Mouse (Mus musculus): ENCODE results near the gene Sptbn4. TPM values are rescaled to one million over a fixed set of nuclear protein-coding genes. Genes with fewer than 3 reads are reported as not detected.

Gene Sptbn4
- polyA plus RNA-seq, 1 experiment from 2014 or later: 0.40 TPM

GRCm38 (mm10) chr7:27486770-27487697 lies 39.5 kb upstream of the Sptbn4 start, which contains the start of gene Sertad1:
TSS of gene Sertad1 (plus strand) at chr7:27486910.
- peaks cover 41% of the 10 kb centered on the region for H3K4me1 ChIP-seq (ENCODE audit: insufficient read depth, low read length)
- peak within 1 kb of the TSS; percentile 75 for H3K4me3 ChIP-seq (ENCODE audit: low read length)
- H3K36me3 ChIP-seq (ENCODE audit: insufficient read depth, low read length): peaks cover 10% of the 10 kb centered on the region
- ATAC-seq (ENCODE audit: low FRiP score, low TSS enrichment): peak; percentile 92
- no peaks in the 10 kb centered on the region for H3K27me3 ChIP-seq (ENCODE audit: insufficient read depth, low read length)
- H3K9ac ChIP-seq (replicated peaks; ENCODE audit: low read length): peak within 1 kb of the TSS; percentile 94
- peak within 1 kb of the TSS; percentile 99 for H3K27ac ChIP-seq (ENCODE audit: low read length)
- under 1% methylated on average over 80 of the region's 80 CpGs for WGBS
- H3K4me2 ChIP-seq (replicated peaks; ENCODE audit: low read depth, low read length): peak within 1 kb of the TSS; percentile 76
- no peaks in the 10 kb centered on the region for H3K9me3 ChIP-seq (ENCODE audit: low read length)

DNA sequence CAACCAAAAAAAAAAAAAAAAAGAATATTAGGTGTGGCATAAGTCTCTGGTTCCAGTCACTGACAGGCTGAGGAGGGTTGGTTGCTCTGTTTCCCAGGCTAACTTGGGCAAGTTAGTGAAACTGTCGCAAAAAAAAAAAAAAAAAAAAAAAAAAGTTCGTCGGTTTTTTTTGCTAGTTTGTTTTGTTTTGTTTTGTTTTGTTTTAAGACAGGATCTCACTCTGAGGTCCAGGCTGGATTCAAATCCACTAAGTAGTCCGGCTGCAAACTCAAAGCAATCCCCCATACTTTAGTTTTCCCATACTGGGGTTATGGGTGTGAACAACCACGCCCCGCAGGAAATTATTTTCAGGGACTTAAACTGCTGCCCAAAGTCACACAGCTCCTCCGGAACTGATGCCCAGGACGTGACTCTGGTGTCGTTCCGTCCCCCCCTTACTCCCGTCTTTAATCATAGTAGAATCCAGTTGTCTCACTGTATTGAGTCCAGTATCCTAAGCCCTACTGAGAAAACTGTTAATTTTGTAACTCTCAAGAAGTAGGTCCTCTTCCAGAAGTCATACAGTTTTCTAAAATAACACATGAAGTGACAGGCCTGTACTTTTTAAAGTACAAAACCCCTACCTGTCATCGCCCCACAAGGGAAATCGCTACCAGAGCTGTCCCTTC lies 38.8 kb upstream of the Sptbn4 start:
- no peak for ATAC-seq (ENCODE audit: low FRiP score, low TSS enrichment)
- no peaks in the 10 kb centered on the region for H3K27me3 ChIP-seq (ENCODE audit: insufficient read depth, low read length)
- H3K36me3 ChIP-seq (ENCODE audit: insufficient read depth, low read length): peaks cover 10% of the 10 kb centered on the region
- H3K4me3 ChIP-seq (ENCODE audit: low read length): peak overlapping the region; percentile 75
- peak overlapping the region; percentile 61 for H3K9ac ChIP-seq (replicated peaks; ENCODE audit: low read length)
- H3K4me2 ChIP-seq (replicated peaks; ENCODE audit: low read depth, low read length): peak overlapping the region; percentile 76
- H3K9me3 ChIP-seq (ENCODE audit: low read length): no peaks in the 10 kb centered on the region
- WGBS: 2% methylated on average over 13 of the region's 13 CpGs
- H3K4me1 ChIP-seq (ENCODE audit: insufficient read depth, low read length): peaks cover 41% of the 10 kb centered on the region
- H3K27ac ChIP-seq (ENCODE audit: low read length): peak overlapping the region; percentile 99

DNA sequence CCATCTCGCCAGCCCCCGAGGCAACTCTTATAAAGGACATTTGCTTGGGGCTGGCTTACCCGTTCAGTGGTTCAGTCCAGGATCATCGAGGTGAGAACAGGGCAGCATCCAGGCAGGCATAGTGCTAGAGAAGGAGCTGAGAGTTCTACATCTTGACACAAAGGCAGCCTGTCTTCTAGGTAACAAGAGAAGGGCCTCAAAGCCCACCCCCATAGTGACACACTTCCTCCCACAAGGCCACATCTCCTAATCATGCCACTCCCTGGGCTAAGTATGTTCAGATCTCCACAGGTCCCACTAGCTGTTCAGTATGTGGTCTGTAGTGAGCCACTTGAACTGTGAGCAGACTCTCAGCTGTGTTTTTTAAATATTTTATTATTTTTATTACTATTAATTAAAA lies 36.4 kb upstream of the Sptbn4 start:
- H3K4me1 ChIP-seq (ENCODE audit: insufficient read depth, low read length): peaks cover 30% of the 10 kb centered on the region
- H3K4me2 ChIP-seq (replicated peaks; ENCODE audit: low read depth, low read length): no peak overlapping the region
- WGBS: 90% methylated on average over 4 of the region's 4 CpGs
- H3K9me3 ChIP-seq (ENCODE audit: low read length): no peaks in the 10 kb centered on the region
- no peaks in the 10 kb centered on the region for H3K36me3 ChIP-seq (ENCODE audit: insufficient read depth, low read length)
- no peaks in the 10 kb centered on the region for H3K27me3 ChIP-seq (ENCODE audit: insufficient read depth, low read length)
- no peak overlapping the region for H3K27ac ChIP-seq (ENCODE audit: low read length)
- no peak overlapping the region for H3K4me3 ChIP-seq (ENCODE audit: low read length)
- no peak for ATAC-seq (ENCODE audit: low FRiP score, low TSS enrichment)
- H3K9ac ChIP-seq (replicated peaks; ENCODE audit: low read length): no peak overlapping the region

GRCm38 (mm10) chr7:27481627-27481969 lies 34.1 kb upstream of the Sptbn4 start:
- Histone ChIP-seq H3K4me1 (ENCODE audit: insufficient read depth, low read length) (peaks cover 30% of the 10 kb centered on the region), H3K4me2 (replicated peaks; ENCODE audit: low read depth, low read length) (peak overlapping the region; percentile 56), H3K36me3 (ENCODE audit: insufficient read depth, low read length) (peaks cover 9% of the 10 kb centered on the region), H3K27me3 (ENCODE audit: insufficient read depth, low read length) (no peaks in the 10 kb centered on the region), H3K9me3 (ENCODE audit: low read length) (no peaks in the 10 kb centered on the region), H3K4me3 (ENCODE audit: low read length) (peak overlapping the region; percentile 34), H3K27ac (ENCODE audit: low read length) (peak overlapping the region; percentile 93), H3K9ac (replicated peaks; ENCODE audit: low read length) (peak overlapping the region; percentile 65)
- peak; percentile 97 for ATAC-seq (ENCODE audit: low FRiP score, low TSS enrichment)
- WGBS: 0% methylated on average over 12 of the region's 12 CpGs

DNA sequence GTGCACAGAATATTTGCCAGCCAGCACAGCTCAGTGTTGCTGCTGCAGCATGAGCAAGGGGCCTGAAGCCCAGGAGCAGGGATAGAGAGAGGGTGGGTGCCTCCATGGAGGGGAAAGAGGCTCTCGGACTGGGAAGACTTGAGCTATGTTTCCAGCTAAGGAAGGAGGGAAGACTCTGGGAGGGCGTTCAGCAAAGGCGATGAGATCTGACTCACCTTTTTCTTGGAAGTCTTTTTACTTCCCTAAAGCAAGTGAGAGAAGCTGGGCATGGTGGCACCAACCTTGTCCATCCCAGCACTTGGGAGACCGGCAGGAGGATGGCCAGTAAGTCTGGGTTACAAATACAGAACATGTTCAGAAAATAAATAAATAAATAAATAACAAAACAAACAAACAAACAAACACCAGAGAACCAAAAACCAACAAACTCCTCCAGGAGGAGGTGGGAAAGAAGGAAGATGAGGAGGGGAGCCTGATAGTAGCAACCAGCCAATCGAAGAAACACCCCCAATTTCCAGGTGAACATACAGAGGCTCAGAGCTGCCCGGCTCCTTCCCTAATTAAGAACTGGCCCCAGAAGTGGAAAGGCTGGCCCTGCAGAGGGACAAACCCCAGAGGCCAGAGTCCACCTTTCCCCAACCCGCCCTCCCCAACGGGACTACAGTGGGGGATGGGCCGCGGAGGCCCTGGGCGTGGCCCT lies 33.6 kb upstream of the Sptbn4 start:
- Histone ChIP-seq H3K9me3 (ENCODE audit: low read length) (no peaks in the 10 kb centered on the region), H3K36me3 (ENCODE audit: insufficient read depth, low read length) (peaks cover 14% of the 10 kb centered on the region), H3K4me3 (ENCODE audit: low read length) (peak overlapping the region; percentile 34), H3K27me3 (ENCODE audit: insufficient read depth, low read length) (no peaks in the 10 kb centered on the region), H3K27ac (ENCODE audit: low read length) (peak overlapping the region; percentile 93), H3K4me2 (replicated peaks; ENCODE audit: low read depth, low read length) (peak overlapping the region; percentile 56), H3K9ac (replicated peaks; ENCODE audit: low read length) (peak overlapping the region; percentile 65), H3K4me1 (ENCODE audit: insufficient read depth, low read length) (peaks cover 30% of the 10 kb centered on the region)
- no peak for ATAC-seq (ENCODE audit: low FRiP score, low TSS enrichment)
- 11% methylated on average over 11 of the region's 11 CpGs for WGBS

DNA sequence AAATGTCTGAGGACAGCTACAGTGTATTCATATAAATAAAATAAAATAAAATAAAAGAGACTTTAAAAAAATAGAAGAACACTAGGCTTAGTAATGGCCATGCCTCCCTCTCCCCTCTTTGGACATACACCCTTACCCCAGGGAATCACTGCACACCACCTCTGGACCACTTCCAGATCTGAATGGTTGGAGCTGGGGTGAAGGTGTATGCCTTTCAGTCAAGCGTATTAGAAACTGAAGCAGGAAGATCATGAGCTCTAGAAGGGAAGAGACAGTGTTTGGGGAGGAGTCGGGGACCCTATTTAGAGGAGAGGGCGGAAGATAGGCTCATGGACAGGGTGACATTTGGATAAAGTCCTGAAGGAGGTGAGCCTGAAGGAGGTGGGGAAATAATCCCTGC lies 33.0 kb upstream of the Sptbn4 start:
- ATAC-seq (ENCODE audit: low FRiP score, low TSS enrichment): no peak
- H3K9me3 ChIP-seq (ENCODE audit: low read length): no peaks in the 10 kb centered on the region
- peaks cover 31% of the 10 kb centered on the region for H3K4me1 ChIP-seq (ENCODE audit: insufficient read depth, low read length)
- H3K36me3 ChIP-seq (ENCODE audit: insufficient read depth, low read length): peaks cover 14% of the 10 kb centered on the region
- peak overlapping the region; percentile 56 for H3K4me2 ChIP-seq (replicated peaks; ENCODE audit: low read depth, low read length)
- peak overlapping the region; percentile 34 for H3K4me3 ChIP-seq (ENCODE audit: low read length)
- no peaks in the 10 kb centered on the region for H3K27me3 ChIP-seq (ENCODE audit: insufficient read depth, low read length)
- WGBS: 67% methylated on average over 3 of the region's 3 CpGs
- H3K9ac ChIP-seq (replicated peaks; ENCODE audit: low read length): peak overlapping the region; percentile 65
- peak overlapping the region; percentile 93 for H3K27ac ChIP-seq (ENCODE audit: low read length)

- Histone ChIP-seq H3K4me3 (ENCODE audit: low read length) (no peak overlapping the region), H3K9me3 (ENCODE audit: low read length) (no peaks in the 10 kb centered on the region), H3K4me1 (ENCODE audit: insufficient read depth, low read length) (peaks cover 37% of the 10 kb centered on the region), H3K27me3 (ENCODE audit: insufficient read depth, low read length) (no peaks in the 10 kb centered on the region), H3K4me2 (replicated peaks; ENCODE audit: low read depth, low read length) (no peak overlapping the region), H3K27ac (ENCODE audit: low read length) (peak overlapping the region; percentile 93; the same call in 1 of the 2 replicates), H3K9ac (replicated peaks; ENCODE audit: low read length) (no peak overlapping the region), H3K36me3 (ENCODE audit: insufficient read depth, low read length) (peaks cover 14% of the 10 kb centered on the region)
- ATAC-seq (ENCODE audit: low FRiP score, low TSS enrichment): no peak
- 40% methylated on average over 1 of the region's 1 CpGs for WGBS
Measured at GRCm38 (mm10) chr7:27479750-27480149, 32.3 kb upstream of the Sptbn4 start.

DNA sequence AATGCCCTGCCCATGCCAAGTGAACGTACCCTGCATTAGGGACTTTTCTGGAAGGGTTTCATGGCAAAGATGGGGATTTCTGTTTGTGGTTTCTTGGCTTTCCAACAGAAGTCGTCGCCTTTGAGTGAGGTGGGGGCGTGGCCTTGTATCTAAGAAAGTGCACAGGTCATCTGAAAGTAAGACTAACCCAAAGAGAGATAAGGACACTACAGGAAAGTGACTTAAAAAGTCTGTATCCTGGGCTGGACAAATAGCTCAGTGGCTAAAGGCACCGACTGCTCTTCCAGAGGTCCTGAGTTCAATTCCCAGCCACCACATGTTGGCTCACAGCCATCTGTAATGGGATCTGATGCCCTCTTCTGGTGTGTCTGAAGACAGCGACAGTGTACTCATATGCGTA lies 31.1 kb upstream of the Sptbn4 start:
- Histone ChIP-seq H3K9ac (replicated peaks; ENCODE audit: low read length) (no peak overlapping the region), H3K9me3 (ENCODE audit: low read length) (no peaks in the 10 kb centered on the region), H3K27ac (ENCODE audit: low read length) (peak overlapping the region; percentile 8; the same call in 1 of the 2 replicates), H3K4me2 (replicated peaks; ENCODE audit: low read depth, low read length) (no peak overlapping the region), H3K36me3 (ENCODE audit: insufficient read depth, low read length) (peaks cover 14% of the 10 kb centered on the region), H3K4me1 (ENCODE audit: insufficient read depth, low read length) (peaks cover 37% of the 10 kb centered on the region), H3K27me3 (ENCODE audit: insufficient read depth, low read length) (no peaks in the 10 kb centered on the region), H3K4me3 (ENCODE audit: low read length) (no peak overlapping the region)
- 69% methylated on average over 7 of the region's 7 CpGs for WGBS
- ATAC-seq (ENCODE audit: low FRiP score, low TSS enrichment): no peak

GRCm38 (mm10) chr7:27476098-27476635 lies 28.7 kb upstream of the Sptbn4 start:
- Histone ChIP-seq H3K27ac (ENCODE audit: low read length) (no peak overlapping the region), H3K4me2 (replicated peaks; ENCODE audit: low read depth, low read length) (no peak overlapping the region)

More at GRCm38 (mm10) chr7:27476098-27476635, 28.7 kb upstream of the Sptbn4 start:
- Histone ChIP-seq H3K9me3 (ENCODE audit: low read length) (no peaks in the 10 kb centered on the region), H3K36me3 (ENCODE audit: insufficient read depth, low read length) (peaks cover 14% of the 10 kb centered on the region), H3K27me3 (ENCODE audit: insufficient read depth, low read length) (no peaks in the 10 kb centered on the region), H3K4me1 (ENCODE audit: insufficient read depth, low read length) (peaks cover 27% of the 10 kb centered on the region), H3K4me3 (ENCODE audit: low read length) (no peak overlapping the region), H3K9ac (replicated peaks; ENCODE audit: low read length) (no peak overlapping the region)
- ATAC-seq (ENCODE audit: low FRiP score, low TSS enrichment): no peak
- 96% methylated on average over 14 of the region's 14 CpGs for WGBS
